Mouse (Mus musculus) adrenal gland, adult 10 weeks (tissue): ENCODE measurements around the gene Olfr512. TPM values are rescaled to one million over a fixed set of nuclear protein-coding genes. Genes with fewer than 3 reads are reported as not detected.

ENCODE experiments used
- polyA plus RNA-seq: library from polyadenylated mRNA; stranded (reverse); fragments of 350-450 nt; fragmentation: Illumina TruSeq; extraction: RNeasy Lipid Tissue Mini Kit (QIAGEN cat#74804); gene quantifications from one replicate; pipeline ENCODE4 v1.2.3, GENCODE M21; 2014; ENCODE audit warnings: low read depth, low replicate concordance

The Olfr512 gene
- polyA plus RNA-seq = not detected

DNA sequence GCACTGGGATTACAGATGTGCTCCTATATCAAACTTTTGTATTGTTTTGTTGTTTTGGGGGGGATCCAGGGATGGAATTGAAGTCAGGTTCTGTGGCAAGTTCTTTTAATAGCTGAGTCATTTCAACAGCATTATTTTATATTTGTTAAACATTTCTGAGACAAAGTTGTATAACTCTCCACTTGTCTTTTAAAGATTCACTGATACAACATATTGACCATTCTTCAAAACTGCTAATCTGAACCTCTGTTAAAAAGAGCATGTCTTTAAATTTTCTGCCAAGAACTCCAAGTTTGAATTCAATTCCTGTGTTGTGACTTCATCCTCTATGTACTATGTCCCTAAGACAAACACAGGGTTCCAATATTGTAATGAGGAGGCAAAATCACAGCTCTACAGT, at the start of gene Olfr512:
Gene Olfr512 (plus strand): TSS at position 301 of the 400 bp plus-strand sequence.

DNA sequence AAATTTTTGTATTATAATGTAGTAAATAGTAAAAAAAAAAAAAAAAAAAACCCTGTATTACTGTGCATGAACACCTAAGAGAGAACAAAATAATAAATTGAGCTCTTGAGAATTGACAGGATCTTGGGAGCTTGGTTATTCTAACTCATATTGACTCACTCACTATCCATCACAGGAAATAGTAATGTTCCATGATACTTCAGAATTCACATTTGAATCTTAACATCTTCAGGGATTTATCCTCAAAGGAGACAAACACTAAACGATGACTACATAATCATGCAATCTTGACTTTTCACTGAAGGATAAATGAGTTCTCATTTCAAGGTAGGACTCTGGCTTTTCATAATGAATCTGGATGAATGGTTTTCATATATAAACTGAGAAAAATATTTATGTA, 47.0 kb upstream of the Olfr512 start, which contains the start of gene Olfr510:
Gene Olfr510 (plus strand): TSS at position 301 of the 400 bp plus-strand sequence.

DNA sequence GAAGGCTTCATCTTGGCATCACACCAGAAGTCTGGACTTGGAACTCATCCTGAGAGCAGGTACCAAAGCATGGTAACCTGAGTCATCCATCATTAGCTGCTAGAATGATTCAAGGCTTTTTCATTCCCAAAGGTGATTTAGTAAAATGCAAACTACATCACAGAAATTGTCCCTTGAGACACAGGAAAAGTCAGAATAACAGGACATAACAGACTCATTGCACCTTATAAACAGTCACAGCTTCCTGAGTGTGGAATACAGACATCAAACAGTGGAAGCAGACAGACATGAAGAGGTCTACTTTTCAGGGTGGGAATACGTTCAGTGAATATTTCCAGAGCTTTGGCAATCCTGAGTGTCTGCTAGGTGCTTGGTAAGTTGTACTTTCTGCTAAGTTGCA, 37.6 kb downstream of the Olfr512 start, which contains the start of gene Olfr513:
Gene Olfr513 (plus strand): TSS at position 301 of the 400 bp plus-strand sequence.

Other genes starting within 250 kb of the Olfr512 start
- gene Olfr498, start 248.0 kb upstream of the Olfr512 start, polyA plus RNA-seq = not detected
- gene Olfr502, start 188.3 kb upstream of the Olfr512 start, polyA plus RNA-seq = not detected
- not detected for gene Olfr503, start 168.8 kb upstream of the Olfr512 start, polyA plus RNA-seq
- gene Olfr504, start 147.5 kb upstream of the Olfr512 start, polyA plus RNA-seq = not detected
- gene Olfr506, start 102.5 kb upstream of the Olfr512 start, polyA plus RNA-seq = not detected
- not detected for gene Olfr507, start 91.5 kb upstream of the Olfr512 start, polyA plus RNA-seq
- gene Olfr508, start 83.3 kb upstream of the Olfr512 start, polyA plus RNA-seq = not detected
- gene Olfr509, start 61.4 kb upstream of the Olfr512 start, polyA plus RNA-seq = not detected
- gene Olfr510, start 46.9 kb upstream of the Olfr512 start, polyA plus RNA-seq = not detected
- gene Olfr513, start 37.7 kb downstream of the Olfr512 start, polyA plus RNA-seq = not detected
- gene Olfr514, start 112.7 kb downstream of the Olfr512 start, polyA plus RNA-seq = not detected
- not detected for gene Olfr516, start 137.2 kb downstream of the Olfr512 start, polyA plus RNA-seq
- not detected for gene Olfr517, start 159.1 kb downstream of the Olfr512 start, polyA plus RNA-seq
- not detected for gene Olfr518, start 171.7 kb downstream of the Olfr512 start, polyA plus RNA-seq
- not detected for gene Olfr519, start 181.1 kb downstream of the Olfr512 start, polyA plus RNA-seq
- 0.64 TPM for gene Nlrp10, start 216.9 kb downstream of the Olfr512 start, polyA plus RNA-seq
- 44.1 TPM for gene Eif3f, start 221.1 kb downstream of the Olfr512 start, polyA plus RNA-seq
- 22.8 TPM for gene Tub, start 237.0 kb downstream of the Olfr512 start, polyA plus RNA-seq